28 mouse cellular contexts compared by ENCODE assay signal in the genomic region with DNA sequence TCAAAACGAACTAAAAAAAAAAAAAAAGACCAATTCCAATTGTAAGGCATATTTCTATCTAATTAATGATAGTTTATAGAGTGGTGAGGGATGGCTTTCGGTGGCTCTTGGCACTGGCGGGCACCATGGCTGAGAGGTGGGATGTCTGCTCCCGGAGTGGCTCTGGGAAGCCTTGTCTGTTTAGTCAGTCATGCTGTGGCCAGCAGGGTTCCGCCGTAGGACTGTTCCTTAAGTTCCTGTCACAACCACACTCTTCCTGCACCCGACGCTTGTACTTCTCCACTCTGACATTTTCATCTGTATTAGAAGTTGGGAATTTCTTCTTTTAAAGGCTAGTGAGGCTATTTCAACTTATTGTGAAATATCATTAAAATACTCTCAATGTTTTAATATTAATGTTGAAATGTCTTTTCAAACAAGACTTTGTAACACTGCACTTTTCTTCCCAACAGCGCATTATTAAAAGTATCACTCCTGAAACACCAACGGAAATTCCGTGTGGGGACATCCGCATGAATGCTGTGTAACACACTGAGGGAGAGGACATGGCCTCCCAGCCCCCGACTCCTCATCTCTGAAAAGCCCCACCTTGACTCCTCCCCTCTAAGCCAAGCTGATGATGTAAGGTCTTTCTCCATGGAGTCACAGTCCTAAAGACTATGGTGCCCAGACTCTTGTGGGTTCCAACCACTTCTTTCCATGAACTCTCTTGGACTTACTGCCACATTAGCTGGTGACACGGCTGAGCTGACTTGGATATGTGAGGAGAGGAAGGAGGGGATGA. TPM values are rescaled to one million over a fixed set of nuclear protein-coding genes. Genes with fewer than 3 reads are reported as not detected.
DNase-seq lines count a peak whose midpoint lies in the region; ATAC-seq lines count a peak whose summit lies in the region.
"Had no signal": no experiment of that assay in that cellular context is flagged by ENCODE, and none has a peak within 500 bp of the region (broad histone marks: within the 10 kb centered on the region; RNA-seq: fewer than 3 reads in every experiment).

No protein-coding gene starts in this region.

- no peaks in the 10 kb centered on the region for H3K9me3 ChIP-seq in megakaryocyte, embryonic 14.5 days
- H3K9me3 ChIP-seq: embryonic facial prominence, embryonic 13.5 days; embryonic facial prominence, embryonic 15.5 days; forebrain, embryonic 10.5 days; forebrain, embryonic 12.5 days; G1E had no signal

- DNase-seq in embryo, embryonic 10.5 days (ENCODE audit: low spot score), result no peak
- DNase-seq in cerebellum, postnatal 10 days, result no peak
- DNase-seq: adrenal gland, adult 8-10 months; adrenal gland, postnatal 14 days; adrenal gland, postnatal 36 days; B cell, adult 2 months; cerebellum, adult 11-12 months; cerebellum, adult 2 months; cerebellum, adult 9-10 months; cerebellum, postnatal 14 days; cerebellum, postnatal 36 days; embryo, embryonic 11 days had no signal

- no peaks in the 10 kb centered on the region for H3K27me3 ChIP-seq in megakaryocyte, embryonic 14.5 days (replicated peaks)
- H3K27me3 ChIP-seq: CH12.LX; embryonic facial prominence, embryonic 13.5 days; embryonic facial prominence, embryonic 15.5 days; forebrain, embryonic 12.5 days had no signal

- peak overlapping the region; percentile 10 for H3K4me3 ChIP-seq in megakaryocyte, embryonic 14.5 days (replicated peaks)
- H3K4me3 ChIP-seq: embryonic facial prominence, embryonic 13.5 days; embryonic facial prominence, embryonic 15.5 days; erythroblast, embryonic 14.5 days; forebrain, embryonic 10.5 days; forebrain, embryonic 12.5 days had no signal

- ATAC-seq in megakaryocyte, adult 5-6 weeks (ENCODE audit: poor library complexity, severe bottlenecking), result no peak
- peak; percentile 69 for ATAC-seq in common myeloid progenitor, adult 5-6 weeks (replicated peaks; ENCODE audit: low read depth, poor library complexity, severe bottlenecking)
- peak; percentile 57 for ATAC-seq in megakaryocyte progenitor cell, adult 5-6 weeks (replicated peaks; ENCODE audit: poor library complexity)
- ATAC-seq: activated CD4-positive, CD25-positive, alpha-beta regulatory T cell, adult 4 months; CD4-positive, CD25-positive, alpha-beta regulatory T cell, adult 4 months; forebrain, embryonic 14.5 days; forebrain, embryonic 16.5 days; Patski had no signal

- H3K36me3 ChIP-seq in megakaryocyte, embryonic 14.5 days (replicated peaks; ENCODE audit: low read length), result peaks cover 77% of the 10 kb centered on the region
- H3K36me3 ChIP-seq: embryonic facial prominence, embryonic 13.5 days; embryonic facial prominence, embryonic 15.5 days; forebrain, embryonic 10.5 days; forebrain, embryonic 12.5 days; G1E had no signal

- peaks cover 59% of the 10 kb centered on the region for H3K4me1 ChIP-seq in megakaryocyte, embryonic 14.5 days
- H3K4me1 ChIP-seq: embryonic facial prominence, embryonic 13.5 days; embryonic facial prominence, embryonic 15.5 days; forebrain, embryonic 10.5 days; forebrain, embryonic 12.5 days had no signal

RNA-seq across cellular contexts. Expression of a gene that starts 32.9 kb away (rescaled TPM):
- 92.6 and 133 TPM in 2 replicates for polyA plus RNA-seq in megakaryocyte, embryonic 14.5 days (2012; ENCODE audit: insufficient read depth, low replicate concordance)
- 0.49 and 0.64 TPM in 2 replicates for total RNA-seq in megakaryocyte, adult 5-6 weeks (2015)
- total RNA-seq in megakaryocyte, adult 5-6 weeks (2017), result 0.41 and 0.70 TPM in 2 replicates
- 0.23 TPM in 1 of 2 replicates, not detected in the other for total RNA-seq in common myeloid progenitor, adult 5-6 weeks (2017)
- not detected in 2 replicates for total RNA-seq in megakaryocyte progenitor cell, adult 5-6 weeks (2015)
- total RNA-seq in megakaryocyte progenitor cell, adult 5-6 weeks (2017), result not detected in 2 replicates
- total RNA-seq: CH12.LX had no signal
- polyA plus RNA-seq: activated CD4-positive, CD25-positive, alpha-beta regulatory T cell, adult 4 months; erythroblast, embryonic 14.5 days; G1E had no signal

RNA-seq across cellular contexts. Expression of a gene that starts 46.9 kb away (rescaled TPM):
- 7.0 TPM in 1 of 2 replicates, not detected in the other for polyA plus RNA-seq in megakaryocyte, embryonic 14.5 days (2012; ENCODE audit: insufficient read depth, low replicate concordance)
- total RNA-seq in megakaryocyte, adult 5-6 weeks (2015), result 24.4 and 41.4 TPM in 2 replicates
- total RNA-seq in megakaryocyte, adult 5-6 weeks (2017), result 22.6 and 27.0 TPM in 2 replicates
- 31.0 and 33.9 TPM in 2 replicates for total RNA-seq in common myeloid progenitor, adult 5-6 weeks (2017)
- total RNA-seq in megakaryocyte progenitor cell, adult 5-6 weeks (2015), result 31.1 and 51.1 TPM in 2 replicates
- 17.7 and 26.8 TPM in 2 replicates for total RNA-seq in megakaryocyte progenitor cell, adult 5-6 weeks (2017)
